Mouse (Mus musculus): ENCODE data around the gene Tmem150a. TPM values are rescaled to one million over a fixed set of nuclear protein-coding genes. Genes with fewer than 3 reads are reported as not detected.

The Tmem150a gene
- total RNA-seq (2014; rRNA removed), result 23.1 and 28.5 TPM in 2 replicates
- polyA plus RNA-seq (2015; fragmentation: Nextera tagmentation; extraction: Ambion mirVana), result 12.9 and 14.9 TPM in 2 replicates

DNA sequence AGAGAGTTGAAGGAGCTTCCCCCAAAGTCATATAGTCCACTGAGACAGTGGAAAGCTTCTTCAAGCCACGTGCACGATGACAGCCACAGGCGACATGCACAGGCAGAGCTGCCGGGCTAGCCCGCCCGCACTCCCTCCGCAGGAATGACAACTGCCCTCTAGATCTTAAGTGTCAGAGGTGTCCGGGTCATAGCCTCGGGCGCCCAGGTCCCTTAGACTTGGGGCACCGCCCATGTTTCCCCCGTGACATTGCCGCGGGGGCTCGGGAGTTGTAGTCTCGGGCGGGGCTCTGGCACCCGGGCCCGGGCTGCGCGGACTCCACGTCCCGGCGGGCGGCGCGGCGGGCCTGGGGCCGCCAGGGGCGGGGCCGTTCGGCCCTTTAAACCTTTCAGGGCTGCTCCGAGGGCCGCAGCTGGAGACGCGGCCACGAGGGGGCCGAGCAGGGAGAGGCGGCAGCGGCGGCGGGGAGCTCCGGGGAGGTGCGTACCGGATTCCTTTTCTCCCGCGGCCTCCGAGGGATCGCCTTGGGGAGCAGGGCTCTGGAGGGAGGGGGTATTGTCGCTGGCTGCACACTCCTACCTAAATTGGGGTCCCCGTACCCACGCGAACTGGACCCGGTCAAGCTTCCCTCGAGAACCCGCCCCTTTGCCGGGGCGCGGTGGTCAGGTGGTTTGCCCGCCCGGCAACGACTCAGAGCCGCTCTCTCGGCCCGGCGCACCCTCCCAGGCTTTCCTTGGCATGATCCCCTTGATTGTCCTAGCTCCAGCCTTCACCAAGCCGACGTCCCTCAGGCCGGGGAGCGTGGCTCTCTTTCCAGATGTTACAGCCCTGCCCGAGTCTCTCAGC, at the start of gene Tmem150a:
TSS of gene Tmem150a (plus strand) at position 382 of the 846 bp plus-strand sequence.
- peak; percentile 60 for TF ChIP-seq CTCF (IDR thresholded peaks at IDR 0.05)
- Histone ChIP-seq H3K27ac (ENCODE audit: low read depth, low read length) (peak within 1 kb of the TSS; percentile 68), H3K4me1 (ENCODE audit: insufficient read depth, low read length) (peaks cover 9% of the 10 kb centered on the region; the same call in 1 of the 2 replicates), H3K27me3 (ENCODE audit: insufficient read depth, low read length) (no peaks in the 10 kb centered on the region), H3K36me3 (ENCODE audit: insufficient read depth, low read length) (peaks cover 31% of the 10 kb centered on the region), H3K4me2 (ENCODE audit: low read depth, low read length, poor library complexity, severe bottlenecking) (peak within 1 kb of the TSS; percentile 95), H3K9ac (replicated peaks; ENCODE audit: low read length, poor library complexity, severe bottlenecking) (peak within 1 kb of the TSS; percentile 70), H3K4me3 (ENCODE audit: low read depth, low read length) (peak within 1 kb of the TSS; percentile 58), H3K9me3 (ENCODE audit: low read length) (no peaks in the 10 kb centered on the region)
- DNase-seq (ENCODE audit: low spot score), result peak; percentile 83
- ATAC-seq (ENCODE audit: low FRiP score), result peak; percentile 89
- WGBS, result 1% methylated on average over 63 of the region's 71 CpGs

- no peak overlapping the region for H3K27ac ChIP-seq (ENCODE audit: low read depth, low read length)
- no peak overlapping the region for H3K9ac ChIP-seq (replicated peaks; ENCODE audit: low read length, poor library complexity, severe bottlenecking)
- WGBS, result 91% methylated on average over 3 of the region's 3 CpGs
- no peak for TF ChIP-seq CTCF (IDR thresholded peaks at IDR 0.05)
- H3K4me1 ChIP-seq (ENCODE audit: insufficient read depth, low read length), result no peaks in the 10 kb centered on the region
- no peak overlapping the region for H3K4me3 ChIP-seq (ENCODE audit: low read depth, low read length)
- H3K4me2 ChIP-seq (ENCODE audit: low read depth, low read length, poor library complexity, severe bottlenecking), result no peak overlapping the region
- H3K9me3 ChIP-seq (ENCODE audit: low read length), result no peaks in the 10 kb centered on the region
- no peak for ATAC-seq (ENCODE audit: low FRiP score)
- no peak for DNase-seq (ENCODE audit: low spot score)
- peaks cover 11% of the 10 kb centered on the region; the same call in 1 of the 2 replicates for H3K36me3 ChIP-seq (ENCODE audit: insufficient read depth, low read length)
- H3K27me3 ChIP-seq (ENCODE audit: insufficient read depth, low read length), result no peaks in the 10 kb centered on the region
These were observed 43.0 kb upstream of the Tmem150a start for GRCm38 (mm10) chr6:72312198-72312597.

DNA sequence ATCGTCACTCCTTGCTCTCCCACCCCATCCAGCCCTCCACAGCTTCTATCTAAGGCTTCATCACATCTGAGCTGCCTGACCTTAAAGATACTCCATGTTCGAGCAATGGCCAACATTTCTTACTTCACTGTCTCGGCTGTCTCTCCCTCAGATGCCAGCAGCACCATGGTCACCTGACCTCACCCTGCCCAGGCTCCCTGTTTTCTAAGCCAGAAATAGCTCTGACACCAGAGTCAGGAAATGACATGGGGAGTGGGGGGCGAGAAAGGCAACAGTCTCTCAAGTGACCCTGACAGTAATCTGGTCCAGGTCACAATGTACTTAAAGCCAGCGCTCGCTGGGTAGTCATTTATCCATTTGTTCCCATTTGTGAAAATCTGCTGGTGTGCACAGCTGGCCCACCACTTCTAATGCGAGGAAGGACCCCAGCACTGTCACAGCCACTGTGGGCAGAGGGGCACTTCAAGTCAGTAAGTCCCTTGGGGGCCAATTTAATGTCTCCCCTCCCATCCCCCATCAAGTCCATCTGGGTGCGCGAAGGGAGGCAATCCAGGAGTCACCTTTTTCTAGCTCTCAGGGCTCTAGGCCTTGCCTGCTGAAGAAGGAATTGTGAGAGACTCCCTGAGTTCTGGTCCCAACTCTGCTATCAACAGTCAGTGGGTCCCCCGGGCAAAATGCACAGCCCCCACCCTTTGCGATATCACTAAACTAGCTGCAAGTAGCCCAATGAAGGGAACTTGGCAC, 42.0 kb upstream of the Tmem150a start:
- H3K27me3 ChIP-seq (ENCODE audit: insufficient read depth, low read length), result no peaks in the 10 kb centered on the region
- no peak for TF ChIP-seq CTCF (IDR thresholded peaks at IDR 0.05)
- no peaks in the 10 kb centered on the region for H3K9me3 ChIP-seq (ENCODE audit: low read length)
- H3K27ac ChIP-seq (ENCODE audit: low read depth, low read length), result no peak overlapping the region
- H3K36me3 ChIP-seq (ENCODE audit: insufficient read depth, low read length), result peaks cover 21% of the 10 kb centered on the region
- no peak overlapping the region for H3K4me2 ChIP-seq (ENCODE audit: low read depth, low read length, poor library complexity, severe bottlenecking)
- DNase-seq (ENCODE audit: low spot score) (no peak), ATAC-seq (ENCODE audit: low FRiP score) (no peak)
- WGBS, result 89% methylated on average over 11 of the region's 11 CpGs
- H3K4me1 ChIP-seq (ENCODE audit: insufficient read depth, low read length), result no peaks in the 10 kb centered on the region
- no peak overlapping the region for H3K9ac ChIP-seq (replicated peaks; ENCODE audit: low read length, poor library complexity, severe bottlenecking)
- no peak overlapping the region for H3K4me3 ChIP-seq (ENCODE audit: low read depth, low read length)

GRCm38 (mm10) chr6:72315384-72315783, 39.9 kb upstream of the Tmem150a start:
- no peak overlapping the region for H3K27ac ChIP-seq (ENCODE audit: low read depth, low read length)
- no peaks in the 10 kb centered on the region for H3K4me1 ChIP-seq (ENCODE audit: insufficient read depth, low read length)
- ATAC-seq (ENCODE audit: low FRiP score) (no peak), DNase-seq (ENCODE audit: low spot score) (no peak)
- no peak overlapping the region for H3K9ac ChIP-seq (replicated peaks; ENCODE audit: low read length, poor library complexity, severe bottlenecking)
- H3K36me3 ChIP-seq (ENCODE audit: insufficient read depth, low read length), result peaks cover 36% of the 10 kb centered on the region
- no peaks in the 10 kb centered on the region for H3K9me3 ChIP-seq (ENCODE audit: low read length)
- WGBS, result 92% methylated on average over 2 of the region's 2 CpGs
- H3K27me3 ChIP-seq (ENCODE audit: insufficient read depth, low read length), result no peaks in the 10 kb centered on the region
- no peak for TF ChIP-seq CTCF (IDR thresholded peaks at IDR 0.05)
- no peak overlapping the region for H3K4me2 ChIP-seq (ENCODE audit: low read depth, low read length, poor library complexity, severe bottlenecking)
- no peak overlapping the region for H3K4me3 ChIP-seq (ENCODE audit: low read depth, low read length)

DNA sequence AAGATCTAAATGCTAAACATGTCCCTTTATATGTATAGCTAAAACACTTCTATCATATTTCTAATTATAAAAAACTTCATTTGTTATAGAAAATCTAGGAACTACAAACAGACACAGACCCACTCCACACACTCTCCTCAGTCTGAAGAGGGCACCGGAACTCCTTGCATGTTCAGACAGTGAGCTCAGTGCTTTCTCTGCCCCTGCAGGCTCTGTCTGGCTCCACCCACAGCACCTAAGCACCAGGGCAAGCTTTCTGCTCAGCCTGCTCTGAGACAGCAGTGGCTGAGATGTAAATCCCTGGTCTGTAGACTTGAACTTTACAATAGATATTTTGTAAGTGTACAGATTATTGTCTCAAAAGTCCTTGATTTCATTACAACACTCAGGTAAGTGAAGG, 39.2 kb upstream of the Tmem150a start:
- H3K27ac ChIP-seq (ENCODE audit: low read depth, low read length), result no peak overlapping the region
- H3K9me3 ChIP-seq (ENCODE audit: low read length), result no peaks in the 10 kb centered on the region
- no peak overlapping the region for H3K4me3 ChIP-seq (ENCODE audit: low read depth, low read length)
- no peaks in the 10 kb centered on the region for H3K27me3 ChIP-seq (ENCODE audit: insufficient read depth, low read length)
- WGBS, result 93% methylated on average over 1 of the region's 1 CpGs
- H3K4me1 ChIP-seq (ENCODE audit: insufficient read depth, low read length), result no peaks in the 10 kb centered on the region
- DNase-seq (ENCODE audit: low spot score), result no peak
- TF ChIP-seq CTCF (IDR thresholded peaks at IDR 0.05), result no peak
- peaks cover 41% of the 10 kb centered on the region for H3K36me3 ChIP-seq (ENCODE audit: insufficient read depth, low read length)
- no peak for ATAC-seq (ENCODE audit: low FRiP score)
- H3K4me2 ChIP-seq (ENCODE audit: low read depth, low read length, poor library complexity, severe bottlenecking), result no peak overlapping the region
- no peak overlapping the region for H3K9ac ChIP-seq (replicated peaks; ENCODE audit: low read length, poor library complexity, severe bottlenecking)

- Histone ChIP-seq H3K4me1 (ENCODE audit: insufficient read depth, low read length) (no peaks in the 10 kb centered on the region), H3K27ac (ENCODE audit: low read depth, low read length) (no peak overlapping the region), H3K9me3 (ENCODE audit: low read length) (no peaks in the 10 kb centered on the region), H3K9ac (replicated peaks; ENCODE audit: low read length, poor library complexity, severe bottlenecking) (no peak overlapping the region), H3K36me3 (ENCODE audit: insufficient read depth, low read length) (peaks cover 58% of the 10 kb centered on the region), H3K4me3 (ENCODE audit: low read depth, low read length) (no peak overlapping the region), H3K4me2 (ENCODE audit: low read depth, low read length, poor library complexity, severe bottlenecking) (no peak overlapping the region), H3K27me3 (ENCODE audit: insufficient read depth, low read length) (no peaks in the 10 kb centered on the region)
- no peak for ATAC-seq (ENCODE audit: low FRiP score)
- no peak for TF ChIP-seq CTCF (IDR thresholded peaks at IDR 0.05)
- no peak for DNase-seq (ENCODE audit: low spot score)
- 91% methylated on average over 5 of the region's 5 CpGs for WGBS
These were observed 36.8 kb upstream of the Tmem150a start for GRCm38 (mm10) chr6:72318440-72318839.

Measured in midbrain, postnatal 0 days (tissue).